ENCODE assay signal across 27 mouse cellular contexts in genomic region chr8:104075079-104075478, GRCm38 (mm10). TPM values are rescaled to one million over a fixed set of nuclear protein-coding genes. Genes with fewer than 3 reads are reported as not detected.
A peak's percentile ranks its signal among the peaks of the same experiment; 100 is the strongest.
DNase-seq lines count a peak whose midpoint lies in the region; ATAC-seq and TF ChIP-seq lines count a peak whose summit lies in the region.
"Had no signal": no experiment of that assay in that cellular context is flagged by ENCODE, and none has a peak within 500 bp of the region (broad histone marks: within the 10 kb centered on the region; RNA-seq: fewer than 3 reads in every experiment).

No protein-coding gene starts in this region.

- H3K27ac ChIP-seq in hindbrain, postnatal 0 days = no peak overlapping the region
- H3K27ac ChIP-seq in hindbrain, embryonic 16.5 days (ENCODE audit: low read depth, low read length) = no peak overlapping the region
- no peak overlapping the region for H3K27ac ChIP-seq in midbrain, embryonic 15.5 days
- no peak overlapping the region for H3K27ac ChIP-seq in midbrain, embryonic 13.5 days
- 0 out of 2 replicates have a peak overlapping the region, but pooled peaks have one; percentile 72 for H3K27ac ChIP-seq in embryonic facial prominence, embryonic 10.5 days (replicated peaks)
- H3K27ac ChIP-seq: forebrain, embryonic 13.5 days; heart, embryonic 15.5 days; hindbrain, embryonic 10.5 days; hindbrain, embryonic 13.5 days had no signal

- no peak overlapping the region for H3K4me2 ChIP-seq in hindbrain, postnatal 0 days (ENCODE audit: low read depth, low read length)
- H3K4me2 ChIP-seq in hindbrain, embryonic 16.5 days (ENCODE audit: low read length) = no peak overlapping the region
- H3K4me2 ChIP-seq in midbrain, embryonic 15.5 days = no peak overlapping the region
- H3K4me2 ChIP-seq in midbrain, embryonic 13.5 days (replicated peaks) = no peak overlapping the region
- H3K4me2 ChIP-seq: forebrain, embryonic 13.5 days; heart, embryonic 12.5 days; heart, embryonic 15.5 days; hindbrain, embryonic 13.5 days had no signal

- no peaks in the 10 kb centered on the region for H3K4me1 ChIP-seq in hindbrain, postnatal 0 days (ENCODE audit: insufficient read depth, low read length)
- H3K4me1 ChIP-seq in hindbrain, embryonic 16.5 days (ENCODE audit: control insufficient read depth, insufficient read depth, low read depth, low read length) = no peaks in the 10 kb centered on the region
- H3K4me1 ChIP-seq in midbrain, embryonic 15.5 days = peaks cover 3% of the 10 kb centered on the region; the same call in 1 of the 2 replicates
- H3K4me1 ChIP-seq in midbrain, embryonic 13.5 days (replicated peaks) = 0 out of 2 replicates have a peak, but pooled peaks cover 6% of the 10 kb centered on the region
- peaks cover 23% of the 10 kb centered on the region for H3K4me1 ChIP-seq in embryonic facial prominence, embryonic 10.5 days
- H3K4me1 ChIP-seq: heart, embryonic 12.5 days; hindbrain, embryonic 10.5 days had no signal

- intact Hi-C loops in left cerebral cortex, postnatal 14 days (cut with DNase I) = loop anchor here (5.0 kb wide), 1 partner anchor 43 kb away; no protein-coding TSS in a partner anchor

- H3K36me3 ChIP-seq in hindbrain, postnatal 0 days (ENCODE audit: insufficient read depth, low read length) = no peaks in the 10 kb centered on the region
- no peaks in the 10 kb centered on the region for H3K36me3 ChIP-seq in hindbrain, embryonic 16.5 days (ENCODE audit: control insufficient read depth, insufficient read depth, low read length)
- no peaks in the 10 kb centered on the region for H3K36me3 ChIP-seq in midbrain, embryonic 15.5 days (replicated peaks)
- no peaks in the 10 kb centered on the region for H3K36me3 ChIP-seq in midbrain, embryonic 13.5 days
- no peaks in the 10 kb centered on the region for H3K36me3 ChIP-seq in embryonic facial prominence, embryonic 10.5 days (replicated peaks)
- H3K36me3 ChIP-seq: forebrain, embryonic 10.5 days; G1E; heart, embryonic 12.5 days; heart, embryonic 15.5 days; hindbrain, embryonic 10.5 days; hindbrain, embryonic 13.5 days had no signal

- 0 out of 2 replicates have a peak, but pooled peaks have one; percentile 29 for ATAC-seq in hindbrain, postnatal 0 days
- no peak for ATAC-seq in hindbrain, embryonic 16.5 days
- ATAC-seq in midbrain, embryonic 15.5 days (replicated peaks) = 0 out of 2 replicates have a peak, but pooled peaks have one; percentile 24
- ATAC-seq in midbrain, embryonic 13.5 days = no peak
- 0 out of 2 replicates have a peak, but pooled peaks have one; percentile 13 for ATAC-seq in monocyte, adult 5-6 weeks (replicated peaks; ENCODE audit: insufficient number of reproducible peaks, low FRiP score, low TSS enrichment, poor library complexity, severe bottlenecking)
- ATAC-seq: forebrain, embryonic 13.5 days; forebrain, embryonic 16.5 days; Patski had no signal

- H3K4me3 ChIP-seq in hindbrain, postnatal 0 days (ENCODE audit: low read length) = no peak overlapping the region
- no peak overlapping the region for H3K4me3 ChIP-seq in hindbrain, embryonic 16.5 days (ENCODE audit: low read length)
- H3K4me3 ChIP-seq in midbrain, embryonic 15.5 days = no peak overlapping the region
- no peak overlapping the region for H3K4me3 ChIP-seq in midbrain, embryonic 13.5 days (replicated peaks)
- no peak overlapping the region for H3K4me3 ChIP-seq in embryonic facial prominence, embryonic 10.5 days
- H3K4me3 ChIP-seq: forebrain, embryonic 10.5 days; forebrain, embryonic 13.5 days; heart, embryonic 12.5 days; heart, embryonic 15.5 days; hindbrain, embryonic 10.5 days; hindbrain, embryonic 13.5 days had no signal

- no peaks in the 10 kb centered on the region for H3K27me3 ChIP-seq in hindbrain, postnatal 0 days (ENCODE audit: insufficient read depth, low read length)
- H3K27me3 ChIP-seq in hindbrain, embryonic 16.5 days (replicated peaks; ENCODE audit: control insufficient read depth, insufficient read depth, low read length) = no peaks in the 10 kb centered on the region
- H3K27me3 ChIP-seq in midbrain, embryonic 15.5 days (replicated peaks) = no peaks in the 10 kb centered on the region
- no peaks in the 10 kb centered on the region for H3K27me3 ChIP-seq in midbrain, embryonic 13.5 days
- H3K27me3 ChIP-seq in embryonic facial prominence, embryonic 10.5 days (replicated peaks; ENCODE audit: low read depth, poor library complexity, severe bottlenecking) = no peaks in the 10 kb centered on the region
- H3K27me3 ChIP-seq: CH12.LX; forebrain, embryonic 13.5 days; heart, embryonic 12.5 days; heart, embryonic 15.5 days; hindbrain, embryonic 13.5 days; Patski had no signal

- no peaks in the 10 kb centered on the region for H3K9me3 ChIP-seq in hindbrain, postnatal 0 days (ENCODE audit: low read length)
- no peaks in the 10 kb centered on the region for H3K9me3 ChIP-seq in hindbrain, embryonic 16.5 days (ENCODE audit: control insufficient read depth, low read length)
- no peaks in the 10 kb centered on the region for H3K9me3 ChIP-seq in midbrain, embryonic 15.5 days
- H3K9me3 ChIP-seq in midbrain, embryonic 13.5 days = no peaks in the 10 kb centered on the region
- H3K9me3 ChIP-seq in embryonic facial prominence, embryonic 10.5 days = no peaks in the 10 kb centered on the region
- H3K9me3 ChIP-seq: forebrain, embryonic 10.5 days; forebrain, embryonic 13.5 days; heart, embryonic 12.5 days; heart, embryonic 15.5 days; hindbrain, embryonic 10.5 days; hindbrain, embryonic 13.5 days had no signal

- H3K9ac ChIP-seq in hindbrain, postnatal 0 days (replicated peaks; ENCODE audit: low read length) = no peak overlapping the region
- H3K9ac ChIP-seq in hindbrain, embryonic 16.5 days (ENCODE audit: low read depth, low read length) = no peak overlapping the region
- H3K9ac ChIP-seq in midbrain, embryonic 15.5 days = no peak overlapping the region
- no peak overlapping the region for H3K9ac ChIP-seq in midbrain, embryonic 13.5 days (replicated peaks)
- H3K9ac ChIP-seq: forebrain, embryonic 13.5 days; heart, embryonic 12.5 days; heart, embryonic 15.5 days; hindbrain, embryonic 13.5 days had no signal

- WGBS in hindbrain, postnatal 0 days = 93% methylated on average over 6 of the region's 6 CpGs
- 92% methylated on average over 6 of the region's 6 CpGs for whole genome bisulfite sequencing in hindbrain, embryonic 16.5 days
- WGBS in midbrain, embryonic 15.5 days = 88% methylated on average over 6 of the region's 6 CpGs
- 93% methylated on average over 6 of the region's 6 CpGs for WGBS in midbrain, embryonic 13.5 days
- WGBS in embryonic facial prominence, embryonic 10.5 days = 71% methylated on average over 6 of the region's 6 CpGs

- DNase-seq in hindbrain, postnatal 0 days (ENCODE audit: low spot score) = no peak
- DNase-seq in embryonic facial prominence, embryonic 10.5 days (ENCODE audit: low spot score) = no peak
- no peak for DNase-seq in left cerebral cortex, postnatal 14 days (ENCODE audit: low spot score in 2 of 2)
- DNase-seq: adrenal gland, postnatal 10 days; adrenal gland, postnatal 36 days; B cell, adult 2 months; cerebellum, adult 18-20 months; cerebellum, adult 9-10 months; gastrocnemius, postnatal 10 days; gastrocnemius, postnatal 36 days; heart, postnatal 10 days; heart, postnatal 36 days had no signal

- no peak for TF ChIP-seq CTCF in hindbrain, postnatal 0 days (IDR thresholded peaks at IDR 0.05; ENCODE audit: low read depth)

RNA-seq across cellular contexts. Expression of gene Cdh5, which starts 26.3 kb away (rescaled TPM):
- 18.3 and 19.7 TPM in 2 replicates for total RNA-seq in hindbrain, postnatal 0 days (2014; rRNA removed)
- 8.4 and 8.9 TPM in 2 replicates for polyA plus RNA-seq in hindbrain, postnatal 0 days (2015; fragmentation: Nextera tagmentation; extraction: Ambion mirVana)
- polyA plus RNA-seq in hindbrain, embryonic 16.5 days (2015; fragmentation: Nextera tagmentation; extraction: Ambion mirVana) = 11.2 and 15.0 TPM in 2 replicates
- polyA plus RNA-seq in midbrain, embryonic 15.5 days (2015; fragmentation: Nextera tagmentation; extraction: Ambion mirVana) = 15.3 and 16.1 TPM in 2 replicates
- 12.8 TPM in 2 replicates for polyA plus RNA-seq in midbrain, embryonic 13.5 days (2015; fragmentation: Nextera tagmentation; extraction: Ambion mirVana)
- polyA plus RNA-seq in embryonic facial prominence, embryonic 10.5 days (2016; fragmentation: Nextera tagmentation; extraction: Ambion mirVana) = 15.4 and 15.6 TPM in 2 replicates
- not detected in 3 replicates for total RNA-seq in monocyte, adult 5-6 weeks (2017)
- 10 to 100 TPM; 16.4 to 17.4 TPM for total RNA-seq in left cerebral cortex, postnatal 14 days (2021)
- total RNA-seq: granulocyte monocyte progenitor cell, adult 5-6 weeks had no signal
- polyA plus RNA-seq: G1E, Patski had no signal

Comparison
In these comparisons a context has a peak if more than half of its experiments do, and no peak if none do; other contexts are left out.
1. ATAC-seq: peak in hindbrain, postnatal 0 days (single experiment), midbrain, embryonic 15.5 days (single experiment) and monocyte, adult 5-6 weeks (single experiment); none in hindbrain, embryonic 16.5 days (single experiment) and midbrain, embryonic 13.5 days (single experiment).